Mouse (Mus musculus): Measurements from ENCODE around the gene Aebp2. TPM values are rescaled to one million over a fixed set of nuclear protein-coding genes. Genes with fewer than 3 reads are reported as not detected.

The Aebp2 gene
- polyA plus RNA-seq, 1 experiment from 2014 or later, result 27.1 TPM

DNA sequence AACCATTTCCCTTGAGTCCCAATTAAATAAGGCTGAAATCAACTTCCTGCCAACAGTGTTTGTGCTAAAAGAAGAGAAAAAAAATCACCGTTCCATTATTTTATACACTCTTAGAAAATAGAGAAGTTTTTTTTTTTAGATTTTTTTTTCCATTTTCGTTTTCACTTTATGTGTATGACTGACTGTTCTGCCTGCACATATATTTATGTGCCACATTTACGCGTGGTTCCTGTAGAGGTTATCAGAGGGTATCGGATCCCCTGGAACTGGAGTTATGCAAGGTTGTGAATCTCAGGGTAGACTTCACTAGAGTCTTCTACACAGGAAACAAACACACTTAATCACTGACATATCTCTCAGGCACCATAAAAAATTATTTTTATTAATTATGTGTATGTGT is 12.3 kb upstream of the Aebp2 start:
- Histone ChIP-seq H3K9ac (replicated peaks) (no peak overlapping the region), H3K4me2 (replicated peaks) (no peak overlapping the region), H3K4me3 (no peak overlapping the region), H3K9me3 (no peaks in the 10 kb centered on the region), H3K36me3 (no peaks in the 10 kb centered on the region), H3K27ac (replicated peaks) (no peak overlapping the region), H3K27me3 (no peaks in the 10 kb centered on the region), H3K4me1 (no peaks in the 10 kb centered on the region; the same call in 1 of the 2 replicates)
- no peak for ATAC-seq (ENCODE audit: low FRiP score, low read depth)
- WGBS, result 94% methylated on average over 5 of the region's 5 CpGs

DNA sequence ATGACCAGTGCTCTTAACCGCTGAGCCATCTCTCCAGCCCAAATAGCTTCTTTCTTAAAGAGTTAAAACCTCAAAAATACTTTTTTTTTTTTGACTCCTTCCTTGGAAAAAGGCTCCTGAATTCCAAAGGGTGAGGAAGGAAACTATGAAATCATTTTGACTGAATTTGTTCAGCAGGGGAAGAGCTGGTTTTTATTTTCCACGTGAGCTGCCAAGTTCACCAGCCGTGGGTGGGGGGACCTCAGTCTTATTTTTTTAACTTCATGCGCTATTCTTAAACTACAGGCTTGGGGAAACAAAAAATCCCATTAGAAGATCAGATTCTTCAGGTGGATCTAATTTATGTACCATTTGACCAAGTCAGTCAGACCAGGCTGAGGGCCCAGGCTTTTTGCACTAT is 11.2 kb upstream of the Aebp2 start:
- Histone ChIP-seq H3K27ac (replicated peaks) (no peak overlapping the region), H3K4me3 (no peak overlapping the region), H3K4me2 (replicated peaks) (no peak overlapping the region), H3K4me1 (no peaks in the 10 kb centered on the region; the same call in 1 of the 2 replicates), H3K27me3 (no peaks in the 10 kb centered on the region), H3K9me3 (no peaks in the 10 kb centered on the region), H3K9ac (replicated peaks) (no peak overlapping the region), H3K36me3 (no peaks in the 10 kb centered on the region)
- WGBS, result 62% methylated on average over 4 of the region's 4 CpGs
- ATAC-seq (ENCODE audit: low FRiP score, low read depth), result no peak

DNA sequence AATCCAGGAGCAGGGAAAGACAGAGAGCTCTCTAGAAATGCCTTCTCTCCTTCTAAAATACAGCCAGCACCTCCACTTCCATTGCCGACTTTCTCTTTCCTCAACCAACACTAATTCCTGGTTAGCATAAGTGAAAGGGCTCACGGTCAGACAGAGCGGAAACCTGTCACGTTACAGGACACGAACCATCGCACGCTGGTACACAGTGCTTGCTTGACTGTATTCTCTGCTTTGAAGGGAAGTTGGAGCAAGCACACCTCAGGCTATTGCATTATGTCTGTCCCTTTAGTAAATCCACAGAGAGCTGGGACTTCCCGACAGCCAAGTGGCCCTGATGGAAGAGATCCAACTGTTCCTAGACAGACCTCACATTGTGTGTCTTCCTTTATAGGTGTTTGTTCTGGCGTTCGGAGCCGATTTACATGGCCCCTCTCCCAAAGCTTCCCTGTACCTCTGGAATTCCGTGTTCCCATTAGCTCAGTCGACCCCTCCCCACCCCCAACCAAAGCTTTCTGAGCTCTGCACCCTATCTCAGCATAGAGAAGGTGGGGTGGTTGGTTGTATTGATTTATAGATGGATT is 10.5 kb upstream of the Aebp2 start:
- Histone ChIP-seq H3K27ac (replicated peaks) (no peak overlapping the region), H3K4me2 (replicated peaks) (no peak overlapping the region), H3K9me3 (no peaks in the 10 kb centered on the region), H3K27me3 (no peaks in the 10 kb centered on the region), H3K4me3 (no peak overlapping the region), H3K9ac (replicated peaks) (no peak overlapping the region), H3K4me1 (no peaks in the 10 kb centered on the region; the same call in 1 of the 2 replicates), H3K36me3 (no peaks in the 10 kb centered on the region)
- 85% methylated on average over 13 of the region's 13 CpGs for WGBS
- ATAC-seq (ENCODE audit: low FRiP score, low read depth), result no peak

DNA sequence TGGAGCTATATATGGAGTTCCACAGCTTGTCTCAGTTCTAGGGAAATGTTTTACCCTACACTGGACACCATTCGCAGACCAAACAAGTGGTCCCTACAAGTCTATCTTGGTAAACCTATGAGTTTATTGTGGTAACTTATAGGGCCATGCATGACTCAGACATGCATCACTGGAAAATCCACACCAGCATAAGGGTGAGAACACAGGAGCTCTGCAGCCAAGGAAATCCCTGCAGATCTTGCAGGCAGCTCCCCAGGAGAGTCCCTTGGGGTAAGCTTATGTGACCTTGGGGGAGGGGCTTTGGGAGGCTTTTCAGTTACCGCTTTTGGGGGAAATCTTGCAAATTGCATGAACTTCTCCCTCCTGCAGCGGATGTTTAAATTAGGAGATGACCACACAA is 8.6 kb upstream of the Aebp2 start:
- Histone ChIP-seq H3K27me3 (no peaks in the 10 kb centered on the region), H3K4me2 (replicated peaks) (no peak overlapping the region), H3K4me1 (no peaks in the 10 kb centered on the region; the same call in 1 of the 2 replicates), H3K36me3 (no peaks in the 10 kb centered on the region), H3K9ac (replicated peaks) (no peak overlapping the region), H3K27ac (replicated peaks) (no peak overlapping the region), H3K9me3 (no peaks in the 10 kb centered on the region), H3K4me3 (no peak overlapping the region)
- no peak for ATAC-seq (ENCODE audit: low FRiP score, low read depth)
- 76% methylated on average over 3 of the region's 3 CpGs for WGBS

DNA sequence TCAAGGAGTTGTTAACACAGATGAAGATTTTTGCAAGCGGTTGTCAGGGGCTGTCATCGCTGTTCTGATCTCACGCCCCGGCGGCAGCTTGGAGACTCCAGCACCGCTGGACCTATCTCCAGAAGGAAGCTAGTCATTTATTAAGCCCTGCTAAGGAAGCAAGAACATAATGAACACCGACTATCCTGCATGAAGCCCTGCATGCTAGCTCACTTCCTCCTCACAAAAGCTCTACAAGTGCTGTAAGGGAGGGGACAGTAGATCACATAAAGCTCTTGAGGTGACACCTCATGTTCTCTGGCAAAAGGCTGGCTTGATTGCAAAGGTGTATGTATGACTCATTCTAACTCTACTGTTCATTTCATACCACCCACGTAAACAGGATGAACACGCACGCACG is 7.8 kb upstream of the Aebp2 start:
- ATAC-seq (ENCODE audit: low FRiP score, low read depth), result no peak
- Histone ChIP-seq H3K27me3 (no peaks in the 10 kb centered on the region), H3K4me2 (replicated peaks) (no peak overlapping the region), H3K27ac (replicated peaks) (no peak overlapping the region), H3K36me3 (no peaks in the 10 kb centered on the region), H3K4me1 (no peaks in the 10 kb centered on the region; the same call in 1 of the 2 replicates), H3K9me3 (no peaks in the 10 kb centered on the region), H3K9ac (replicated peaks) (no peak overlapping the region), H3K4me3 (no peak overlapping the region)
- 95% methylated on average over 11 of the region's 11 CpGs for WGBS

DNA sequence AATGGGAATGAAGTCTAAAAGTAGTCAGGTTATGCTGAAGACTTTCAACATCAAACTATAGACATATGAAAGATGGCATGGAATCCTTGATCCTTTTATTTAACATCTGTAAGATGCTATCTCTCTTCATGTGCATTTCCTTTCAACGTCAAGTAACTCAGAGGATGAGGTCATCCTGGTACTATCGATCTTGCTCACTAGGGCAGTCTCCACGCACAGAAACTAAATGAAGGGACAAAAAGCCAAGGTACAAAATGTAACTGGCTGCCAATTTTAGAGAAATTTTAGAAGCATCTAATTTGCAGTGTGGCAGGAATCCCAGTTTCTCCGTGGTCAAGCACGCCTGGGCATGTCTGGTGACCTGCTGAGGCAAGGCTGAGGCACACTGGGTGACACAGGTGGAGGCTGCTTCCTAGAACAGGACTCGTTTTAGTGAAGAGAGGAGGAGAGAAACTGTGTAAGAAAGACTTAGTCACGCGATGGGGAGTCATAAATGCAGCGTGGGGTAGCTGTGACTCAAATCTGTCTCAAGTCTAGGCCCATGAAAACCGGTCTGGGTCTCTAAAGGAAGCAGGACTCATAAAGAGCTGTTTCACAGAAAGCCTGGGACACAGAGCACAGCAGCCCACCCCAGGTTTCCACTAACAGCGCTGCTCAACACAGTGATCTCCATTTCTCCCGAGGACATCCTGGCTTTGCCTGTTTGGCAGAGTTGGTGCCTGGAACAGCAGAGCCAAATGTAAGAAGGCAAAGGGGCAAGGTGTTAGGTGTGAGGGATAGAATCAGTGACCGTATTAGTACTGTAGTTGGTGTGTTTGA is 1.7 kb upstream of the Aebp2 start:
- WGBS, result 71% methylated on average over 13 of the region's 13 CpGs
- Histone ChIP-seq H3K4me3 (no peak overlapping the region), H3K27me3 (peaks cover 6% of the 10 kb centered on the region; the same call in 1 of the 2 replicates), H3K4me1 (peaks cover 10% of the 10 kb centered on the region), H3K36me3 (no peaks in the 10 kb centered on the region), H3K4me2 (replicated peaks) (no peak overlapping the region), H3K9ac (replicated peaks) (no peak overlapping the region), H3K27ac (replicated peaks) (no peak overlapping the region), H3K9me3 (no peaks in the 10 kb centered on the region)
- no peak for ATAC-seq (ENCODE audit: low FRiP score, low read depth)

DNA sequence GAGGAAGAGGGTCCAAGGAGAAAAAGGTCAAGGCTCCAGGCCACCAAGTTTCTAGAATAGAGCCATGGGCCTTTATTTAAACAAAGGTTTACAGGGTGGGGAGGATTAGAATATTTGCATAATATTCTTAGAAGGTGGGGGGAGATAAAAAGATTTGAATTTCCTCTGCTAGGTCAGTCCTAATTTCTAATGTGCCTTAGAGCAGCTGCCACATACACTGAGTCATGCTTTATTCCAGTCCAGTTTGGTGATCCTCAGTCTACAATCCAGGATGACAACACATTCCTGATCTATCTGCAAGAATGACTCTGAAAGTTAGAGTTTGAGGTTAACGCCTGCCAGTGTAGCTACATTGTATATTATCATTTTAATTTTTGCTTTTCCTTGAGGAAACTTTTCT is 841 bp upstream of the Aebp2 start:
- Histone ChIP-seq H3K9me3 (no peaks in the 10 kb centered on the region), H3K4me1 (peaks cover 19% of the 10 kb centered on the region), H3K27me3 (peaks cover 6% of the 10 kb centered on the region; the same call in 1 of the 2 replicates), H3K9ac (replicated peaks) (no peak overlapping the region), H3K4me2 (replicated peaks) (no peak overlapping the region), H3K36me3 (no peaks in the 10 kb centered on the region), H3K27ac (replicated peaks) (no peak overlapping the region), H3K4me3 (no peak overlapping the region)
- WGBS, result 100% methylated on average over 1 of the region's 1 CpGs
- no peak for ATAC-seq (ENCODE audit: low FRiP score, low read depth)

DNA sequence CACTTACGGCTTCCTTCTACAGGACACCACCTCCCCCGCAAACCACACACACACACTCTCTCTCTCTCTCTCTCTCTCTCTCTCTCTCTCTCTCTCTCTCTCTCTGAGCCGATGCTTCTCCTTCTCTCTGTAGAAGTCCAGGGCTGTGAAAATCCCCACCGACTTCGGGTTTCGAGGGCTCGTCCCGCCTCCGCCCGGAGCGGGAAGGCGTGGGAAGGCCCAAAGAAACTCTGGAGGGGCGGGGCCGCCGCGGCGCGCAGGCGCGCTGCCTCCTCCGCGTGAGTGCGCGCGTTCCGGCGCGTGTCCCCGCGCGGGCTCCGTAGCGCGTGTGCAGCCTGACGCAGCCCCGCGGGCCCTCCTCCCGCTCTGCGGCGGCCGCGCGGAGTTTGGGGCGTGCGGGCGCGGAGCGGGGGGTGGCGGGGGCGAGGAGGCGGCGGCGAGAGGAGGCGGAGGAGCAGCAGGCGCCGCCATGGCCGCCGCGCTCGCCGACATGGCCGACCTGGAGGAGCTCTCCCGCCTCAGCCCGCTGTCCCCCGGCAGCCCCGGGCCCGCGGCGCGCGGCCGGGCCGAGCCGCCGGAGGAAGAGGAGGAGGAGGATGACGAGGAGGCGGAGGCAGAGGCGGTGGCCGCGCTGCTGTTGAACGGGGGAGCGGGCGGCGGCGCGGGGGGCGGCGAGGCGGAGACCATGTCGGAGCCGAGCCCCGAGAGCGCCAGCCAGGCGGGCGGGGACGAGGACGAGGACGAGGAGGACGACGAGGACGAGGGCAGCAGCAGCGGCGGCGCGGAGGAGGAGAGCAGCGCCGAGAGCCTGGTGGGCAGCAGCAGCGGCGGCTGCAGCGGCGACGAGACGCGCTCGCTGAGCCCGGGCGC is 998 bp downstream of the Aebp2 start:
- peaks cover 28% of the 10 kb centered on the region for H3K4me1 ChIP-seq
- peak overlapping the region; percentile 99 for H3K9ac ChIP-seq (replicated peaks)
- peak; percentile 92 for ATAC-seq (ENCODE audit: low FRiP score, low read depth)
- no peaks in the 10 kb centered on the region for H3K36me3 ChIP-seq
- under 1% methylated on average over 66 of the region's 117 CpGs for WGBS
- peak overlapping the region; percentile 97 for H3K27ac ChIP-seq (replicated peaks)
- H3K27me3 ChIP-seq, result peaks cover 6% of the 10 kb centered on the region; the same call in 1 of the 2 replicates
- peak overlapping the region; percentile 74 for H3K4me2 ChIP-seq (replicated peaks)
- H3K4me3 ChIP-seq, result peak overlapping the region; percentile 97
- H3K9me3 ChIP-seq, result no peaks in the 10 kb centered on the region

DNA sequence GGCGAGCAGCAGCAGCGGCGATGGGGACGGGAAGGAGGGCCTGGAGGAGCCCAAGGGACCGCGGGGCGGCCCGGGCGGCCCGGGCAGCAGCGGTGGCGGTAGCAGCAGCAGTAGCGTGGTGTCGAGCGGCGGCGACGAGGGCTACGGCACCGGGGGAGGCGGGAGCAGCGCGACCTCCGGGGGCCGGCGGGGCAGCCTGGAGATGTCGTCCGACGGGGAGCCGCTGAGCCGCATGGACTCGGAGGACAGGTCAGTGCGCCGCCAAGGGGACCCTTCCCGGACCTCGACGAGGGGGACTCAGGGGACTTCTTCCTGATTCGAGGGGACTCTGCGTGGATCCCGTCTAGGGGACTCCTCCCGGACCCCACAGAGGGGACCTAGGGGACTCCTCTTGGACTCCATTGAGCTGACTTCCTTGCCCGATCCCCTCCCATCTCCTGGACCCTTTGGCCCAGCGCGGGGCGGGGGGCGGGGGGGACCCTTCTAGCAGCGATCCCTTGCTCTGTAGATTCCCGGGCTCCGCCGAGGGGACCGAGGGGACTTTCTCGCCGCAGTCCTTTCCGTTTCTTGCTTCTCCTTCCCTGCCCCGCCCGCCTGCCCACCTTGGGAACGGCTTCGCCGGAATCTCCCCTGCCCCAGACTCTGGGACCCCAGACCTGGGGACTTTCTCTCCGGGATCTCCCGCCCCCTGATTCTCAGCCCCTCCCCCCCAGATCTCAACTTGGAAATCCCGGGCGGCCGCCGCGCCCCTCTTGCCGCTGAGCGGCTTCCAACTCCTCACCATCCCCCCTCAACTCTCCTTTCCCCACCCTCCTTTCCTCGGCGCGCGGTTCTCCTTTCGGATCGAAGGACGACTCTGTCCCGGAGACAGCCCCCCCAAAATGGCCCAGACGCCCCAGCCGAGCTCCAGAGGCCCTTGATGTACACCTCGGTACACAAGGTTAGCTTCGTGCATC is 1.9 kb downstream of the Aebp2 start:
- Histone ChIP-seq H3K9ac (replicated peaks) (peak overlapping the region; percentile 99), H3K27ac (replicated peaks) (peak overlapping the region; percentile 97), H3K9me3 (no peaks in the 10 kb centered on the region), H3K36me3 (no peaks in the 10 kb centered on the region), H3K27me3 (peaks cover 6% of the 10 kb centered on the region; the same call in 1 of the 2 replicates), H3K4me1 (peaks cover 34% of the 10 kb centered on the region), H3K4me3 (peak overlapping the region; percentile 97), H3K4me2 (replicated peaks) (peak overlapping the region; percentile 74)
- under 1% methylated on average over 57 of the region's 80 CpGs for WGBS
- peak; percentile 35 for ATAC-seq (ENCODE audit: low FRiP score, low read depth)

DNA sequence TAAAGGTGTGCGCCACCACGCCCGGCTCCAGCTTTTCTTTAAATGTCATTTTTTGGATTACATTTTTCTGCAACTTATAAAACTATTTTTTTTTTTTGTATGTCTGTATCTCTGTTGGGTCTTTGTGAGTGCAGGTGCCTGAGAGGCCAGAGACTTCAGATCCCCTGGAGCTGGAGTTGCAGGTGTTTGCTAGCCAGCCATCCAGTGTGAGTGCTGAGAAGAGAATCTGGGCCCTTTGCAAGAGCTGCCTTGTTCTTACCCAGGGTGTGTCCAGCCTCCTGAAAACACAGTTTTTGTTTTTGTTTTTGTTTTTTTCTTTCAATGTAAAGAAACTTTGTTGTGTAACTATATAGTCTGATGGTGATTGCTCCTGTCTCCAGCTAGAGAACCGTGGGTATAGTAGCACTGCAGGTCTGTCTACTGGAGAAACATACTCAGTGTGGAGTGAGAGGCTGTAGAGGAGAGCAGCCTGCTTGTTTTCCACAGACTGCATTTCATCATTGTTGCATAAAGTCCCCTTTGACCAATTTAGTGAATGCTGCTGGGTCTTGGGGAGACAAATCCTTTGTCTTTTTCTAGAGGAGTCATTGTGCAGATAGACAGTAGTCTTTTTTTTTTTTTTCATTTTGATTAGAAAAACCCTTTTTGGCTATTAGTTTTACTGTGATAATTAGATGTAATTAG is 6.9 kb downstream of the Aebp2 start:
- Histone ChIP-seq H3K27ac (replicated peaks) (peak overlapping the region; percentile 26; the same call in 1 of the 2 replicates), H3K9ac (replicated peaks) (no peak overlapping the region; the same call in 1 of the 2 replicates), H3K27me3 (no peaks in the 10 kb centered on the region), H3K9me3 (no peaks in the 10 kb centered on the region), H3K36me3 (peaks cover 8% of the 10 kb centered on the region), H3K4me1 (peaks cover 43% of the 10 kb centered on the region), H3K4me2 (replicated peaks) (peak overlapping the region; percentile 34), H3K4me3 (no peak overlapping the region)
- no peak for ATAC-seq (ENCODE audit: low FRiP score, low read depth)
- WGBS, result 78% methylated on average over 4 of the region's 4 CpGs

Data from midbrain, embryonic 12.5 days (tissue).